27 mouse cellular contexts compared by ENCODE assay signal in the genomic region with DNA sequence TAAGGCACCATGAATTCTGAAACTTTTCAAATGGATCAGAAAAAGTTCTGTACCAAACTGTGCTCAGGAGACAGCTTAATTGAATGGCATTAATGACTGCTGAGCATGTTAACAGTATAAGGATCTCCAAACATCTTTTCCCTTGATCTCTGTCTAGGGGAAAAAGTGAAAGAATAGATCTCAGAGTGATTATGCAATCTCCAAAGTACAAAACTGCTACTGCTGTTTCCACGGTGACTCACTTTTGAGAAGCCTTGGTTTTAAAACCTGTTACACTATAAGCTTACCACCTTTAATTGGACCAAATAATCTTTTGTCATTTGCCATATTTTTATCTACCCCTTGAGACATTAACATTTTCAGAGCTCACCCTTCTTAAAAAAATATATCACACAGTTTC.
"Had no signal": no experiment of that assay in that cellular context is flagged by ENCODE, and none has a peak within 500 bp of the region (broad histone marks: within the 10 kb centered on the region; RNA-seq: fewer than 3 reads in every experiment).

No protein-coding gene starts in this region.

- H3K9me3 ChIP-seq: heart, embryonic 13.5 days; heart, embryonic 15.5 days; hindbrain, embryonic 13.5 days; hindbrain, embryonic 15.5 days; kidney, embryonic 15.5 days; limb, embryonic 13.5 days; limb, embryonic 15.5 days; liver, embryonic 12.5 days had no signal

- H3K9ac ChIP-seq: heart, embryonic 13.5 days; heart, embryonic 15.5 days; hindbrain, embryonic 13.5 days; hindbrain, embryonic 15.5 days; kidney, embryonic 15.5 days; limb, embryonic 13.5 days; limb, embryonic 15.5 days; liver, embryonic 12.5 days; liver, embryonic 14.5 days had no signal

- H3K27me3 ChIP-seq: heart, embryonic 13.5 days; heart, embryonic 15.5 days; hindbrain, embryonic 13.5 days; hindbrain, embryonic 15.5 days; kidney, embryonic 15.5 days; limb, embryonic 13.5 days; limb, embryonic 15.5 days; liver, embryonic 12.5 days had no signal

- H3K4me1 ChIP-seq: heart, embryonic 13.5 days; heart, embryonic 15.5 days; hindbrain, embryonic 13.5 days; hindbrain, embryonic 15.5 days; kidney, embryonic 15.5 days; limb, embryonic 13.5 days; limb, embryonic 15.5 days; liver, embryonic 12.5 days had no signal

- H3K4me2 ChIP-seq: heart, embryonic 11.5 days; heart, embryonic 13.5 days; heart, embryonic 15.5 days; hindbrain, embryonic 13.5 days; hindbrain, embryonic 15.5 days; kidney, embryonic 15.5 days; limb, embryonic 13.5 days; limb, embryonic 15.5 days; liver, embryonic 12.5 days had no signal

- DNase-seq: gastrocnemius, postnatal 14 days; gastrocnemius, postnatal 36 days; heart, adult 11 months; heart, adult 2 months; heart, postnatal 14 days; heart, postnatal 36 days; kidney, adult 11 months; kidney, adult 2 months; kidney, adult 9 months; kidney, postnatal 14 days; kidney, postnatal 36 days; layer of hippocampus, adult 9-11 months; layer of hippocampus, postnatal 36 days; left cerebral cortex, postnatal 4 days had no signal

- H3K36me3 ChIP-seq: heart, embryonic 13.5 days; heart, embryonic 15.5 days; hindbrain, embryonic 13.5 days; hindbrain, embryonic 15.5 days; kidney, embryonic 15.5 days; limb, embryonic 13.5 days; limb, embryonic 15.5 days; liver, embryonic 12.5 days had no signal

- H3K4me3 ChIP-seq: heart, adult 2 months; heart, embryonic 13.5 days; heart, embryonic 15.5 days; hindbrain, embryonic 13.5 days; hindbrain, embryonic 15.5 days; kidney, embryonic 15.5 days; limb, embryonic 13.5 days; limb, embryonic 15.5 days; liver, embryonic 12.5 days had no signal

- ATAC-seq: hindbrain, postnatal 0 days; intestine, embryonic 16.5 days; liver, embryonic 12.5 days had no signal

- H3K27ac ChIP-seq: heart, adult 2 months; heart, embryonic 13.5 days; heart, embryonic 15.5 days; hindbrain, embryonic 13.5 days; hindbrain, embryonic 15.5 days; hindbrain, postnatal 0 days; kidney, embryonic 15.5 days; kidney, postnatal 0 days; limb, embryonic 13.5 days; limb, embryonic 15.5 days; liver, embryonic 12.5 days; liver, embryonic 14.5 days had no signal
